Mouse (Mus musculus) cerebral cortex, adult 2 months (tissue): Measurements from ENCODE around the gene 4930595D18Rik.

Experiments
- WGBS: fragments of 180-500 bp; shearing (Covaris S2); methylation state at CpG from one replicate; pipeline ENCODE4 v1.1.7; 2018; 5-methylcytosine and 5-hydroxymethylcytosine counted together

The 4930595D18Rik gene

DNA sequence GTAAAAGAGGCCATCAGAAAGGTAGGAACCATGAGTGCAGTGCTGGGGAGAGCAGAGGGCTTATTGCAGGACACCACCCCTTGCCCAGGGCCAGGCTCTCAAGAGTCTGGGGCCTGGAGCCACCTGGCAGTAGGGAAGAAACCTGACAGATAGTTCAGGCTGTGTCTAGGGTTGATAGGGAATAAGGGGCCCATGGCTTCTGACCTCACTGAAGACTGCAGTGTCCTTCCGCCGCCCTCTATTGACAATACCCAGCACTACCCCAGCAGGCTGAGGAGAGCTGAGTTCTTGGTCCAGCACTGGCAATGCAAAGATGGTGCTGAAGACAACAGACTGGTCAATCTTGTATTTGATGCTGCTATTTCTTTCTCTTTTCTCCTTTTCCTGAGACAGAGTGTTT lies 47.2 kb downstream of the 4930595D18Rik start:
- 82% methylated on average over 2 of the region's 2 CpGs for WGBS

GRCm38 (mm10) chr12:111135953-111136352 lies 48.3 kb downstream of the 4930595D18Rik start:
- 70% methylated on average over 3 of the region's 3 CpGs for WGBS

DNA sequence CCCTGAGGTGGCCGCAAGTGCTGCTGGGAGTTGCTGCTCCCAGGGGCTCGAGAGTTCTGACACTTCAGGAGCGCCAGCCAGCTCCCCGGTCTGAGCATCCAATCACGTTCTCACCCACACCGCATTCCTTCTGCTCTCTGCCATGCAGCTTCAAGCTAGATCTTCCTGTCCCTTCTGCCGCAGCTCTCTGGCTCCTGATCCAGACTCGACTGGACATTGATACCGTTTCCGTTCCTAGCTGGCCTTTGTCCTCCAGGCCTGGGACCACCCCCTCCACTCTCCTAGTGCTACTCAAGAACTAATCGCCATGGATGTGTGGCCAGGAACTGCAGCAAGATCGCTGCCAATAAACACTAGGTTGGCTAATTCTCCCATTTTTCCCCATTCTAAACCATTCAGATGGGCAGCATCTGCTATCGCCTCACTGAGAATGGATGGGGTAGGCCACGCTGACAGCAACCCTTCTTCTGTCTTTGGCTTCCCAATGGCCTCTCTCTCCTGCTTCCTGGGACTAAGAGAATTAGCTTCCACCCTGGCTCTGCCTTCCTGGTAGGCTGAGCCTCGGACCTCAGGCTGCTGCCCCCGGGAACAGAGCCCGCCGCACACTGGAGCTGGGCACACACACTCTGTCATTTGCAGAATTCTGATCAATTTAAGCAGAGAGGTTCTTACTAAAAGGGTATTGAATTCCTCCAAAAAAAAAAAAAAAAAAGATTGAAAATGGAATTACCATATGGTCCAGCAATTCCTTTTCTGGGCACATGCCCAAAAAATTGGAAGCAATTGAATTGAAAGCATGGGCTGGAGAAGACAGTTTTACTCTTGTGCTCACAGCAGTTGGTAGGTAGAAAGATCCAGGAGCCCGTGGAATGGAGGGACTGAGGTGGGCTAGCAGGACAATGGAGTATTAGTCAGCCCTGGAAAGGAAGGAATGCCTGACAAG lies 49.2 kb downstream of the 4930595D18Rik start:
- 45% methylated on average over 19 of the region's 19 CpGs for WGBS

DNA sequence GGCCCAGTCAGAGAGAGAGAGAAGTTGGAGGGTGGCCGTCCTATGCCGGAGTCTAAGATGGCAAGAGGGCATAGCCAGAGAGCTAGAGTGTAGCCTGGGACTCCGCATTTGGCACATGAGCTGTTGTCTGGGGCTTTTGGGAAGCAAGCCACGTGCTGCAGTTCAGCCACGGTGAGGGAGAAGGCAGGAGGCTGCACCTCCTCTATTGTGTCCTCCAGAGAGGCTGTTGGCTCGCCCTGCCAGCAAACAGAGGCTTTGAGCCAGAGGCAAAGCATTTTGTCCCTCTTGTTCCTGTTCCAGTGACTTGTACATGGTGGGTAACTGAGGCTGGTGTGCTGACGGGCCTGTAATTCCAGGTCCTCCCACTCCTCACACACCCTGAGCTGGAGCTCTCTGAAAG lies 50.1 kb downstream of the 4930595D18Rik start:
- 61% methylated on average over 7 of the region's 7 CpGs for WGBS

DNA sequence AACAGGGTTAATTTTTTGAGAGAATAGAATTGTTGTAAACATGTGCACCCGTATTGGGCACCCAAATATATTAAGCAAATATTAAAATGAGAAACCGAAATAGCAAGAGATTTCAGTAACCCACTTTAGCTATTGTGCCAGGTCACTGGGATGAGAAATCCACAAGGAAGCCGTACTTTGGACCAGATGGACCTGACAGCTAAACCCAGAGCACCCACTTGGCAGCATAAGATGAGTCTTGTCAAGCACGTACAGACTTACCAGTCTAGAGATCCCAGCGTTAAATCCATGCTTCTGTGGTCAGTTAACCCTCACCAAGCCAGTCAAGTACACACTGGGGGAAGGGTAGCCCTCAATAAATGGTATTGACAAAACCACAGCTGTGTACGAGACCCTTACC lies 58.6 kb downstream of the 4930595D18Rik start:
- 79% methylated on average over 6 of the region's 6 CpGs for WGBS

- WGBS, result 62% methylated on average over 14 of the region's 14 CpGs
Observed at GRCm38 (mm10) chr12:111124601-111125260, 59.6 kb downstream of the 4930595D18Rik start.

DNA sequence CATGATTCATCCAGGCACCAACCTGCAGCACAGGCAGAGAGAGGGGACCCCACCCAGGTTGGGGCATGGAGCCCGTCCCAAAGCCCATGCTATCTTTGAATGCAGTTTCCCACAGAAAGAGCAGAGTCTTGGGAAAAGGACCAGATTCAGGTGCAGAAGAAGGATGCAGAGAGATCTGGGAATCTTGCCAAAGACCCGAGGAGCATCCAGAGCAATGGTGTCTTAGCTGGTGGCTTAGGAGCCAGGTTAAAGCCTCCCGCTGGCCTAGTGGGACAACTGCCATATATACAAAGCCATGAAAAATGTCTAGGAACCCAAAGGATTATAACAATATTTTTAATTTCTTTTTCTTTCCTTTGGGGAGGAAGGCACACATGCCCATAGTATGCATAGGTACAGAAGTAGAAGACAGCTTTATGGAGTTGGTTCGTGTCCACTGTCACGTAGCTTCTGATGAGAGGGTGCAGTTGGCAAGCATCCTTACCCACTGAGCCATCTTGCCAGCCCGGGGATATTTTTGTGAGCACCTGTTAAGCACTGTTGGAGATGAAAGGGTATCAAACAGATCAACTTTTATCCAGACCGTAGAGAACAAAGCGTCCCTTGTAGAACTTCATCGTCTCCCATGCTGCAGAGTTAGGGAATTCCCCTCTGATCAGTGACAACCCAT lies 63.2 kb downstream of the 4930595D18Rik start:
- WGBS, result 78% methylated on average over 9 of the region's 9 CpGs

DNA sequence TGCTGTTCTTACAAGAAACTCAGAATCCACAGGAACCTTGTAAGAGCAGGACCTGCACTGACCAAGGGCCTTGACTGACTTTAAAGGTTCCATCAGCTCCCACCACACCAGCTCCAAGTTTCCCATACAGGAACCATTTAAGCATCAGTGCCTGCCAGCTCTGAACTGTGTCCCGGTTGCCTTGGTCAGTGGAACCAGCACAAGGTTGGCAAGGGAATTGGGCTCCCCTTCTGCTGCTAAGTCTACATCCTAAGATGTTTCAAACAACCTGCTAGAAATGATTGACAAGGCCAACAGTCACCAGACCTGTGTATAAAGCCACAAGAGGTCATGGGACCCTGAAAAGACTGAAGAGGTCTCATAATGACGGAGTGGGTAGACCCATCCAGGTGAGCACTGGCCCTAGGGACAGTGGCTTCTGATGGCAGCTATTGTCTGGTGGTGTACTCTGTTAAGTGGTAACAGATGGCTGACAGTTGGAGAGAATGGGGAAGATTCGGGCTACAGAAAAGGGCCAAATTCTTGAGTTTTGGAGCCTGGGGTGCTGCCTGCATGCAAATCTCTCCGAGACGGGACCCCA lies 64.7 kb downstream of the 4930595D18Rik start:
- WGBS, result 94% methylated on average over 5 of the region's 5 CpGs

- WGBS, result 91% methylated on average over 5 of the region's 5 CpGs
Observed at GRCm38 (mm10) chr12:111114593-111114992, 69.7 kb downstream of the 4930595D18Rik start.

DNA sequence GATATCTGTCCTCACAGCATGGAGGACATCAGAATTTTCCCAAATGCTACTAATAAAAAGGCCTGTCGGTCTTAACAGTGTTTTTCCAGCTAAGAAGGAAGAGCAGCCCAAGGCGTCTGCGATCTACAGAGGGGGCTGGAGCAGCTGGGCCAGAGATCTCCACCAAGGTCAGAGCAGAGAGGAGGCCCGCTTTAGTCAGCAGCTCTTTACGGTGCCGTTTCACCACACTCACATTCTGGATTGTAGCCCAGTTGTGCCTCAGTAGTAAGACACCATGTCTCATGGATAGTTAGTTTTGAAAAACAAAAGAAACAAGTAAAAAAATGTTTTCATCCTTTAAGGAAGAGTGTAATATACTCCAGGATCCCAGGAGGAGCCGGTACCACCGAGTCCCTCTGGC lies 73.1 kb downstream of the 4930595D18Rik start:
- WGBS, result 83% methylated on average over 8 of the region's 8 CpGs
